Mouse (Mus musculus) testis, adult 10 weeks (tissue): ENCODE measurements around the gene Myh11. TPM values are rescaled to one million over a fixed set of nuclear protein-coding genes. Genes with fewer than 3 reads are reported as not detected.

Experiments
- polyA plus RNA-seq: library from polyadenylated mRNA; stranded (reverse); fragments of 350-450 nt; fragmentation: Illumina TruSeq; extraction: RNeasy Lipid Tissue Mini Kit (QIAGEN cat#74804); gene quantifications from one replicate; pipeline ENCODE4 v1.2.3, GENCODE M21; 2014; ENCODE audit warnings: low read depth, low replicate concordance

Myh11 gene
- polyA plus RNA-seq, result 3.7 TPM

DNA sequence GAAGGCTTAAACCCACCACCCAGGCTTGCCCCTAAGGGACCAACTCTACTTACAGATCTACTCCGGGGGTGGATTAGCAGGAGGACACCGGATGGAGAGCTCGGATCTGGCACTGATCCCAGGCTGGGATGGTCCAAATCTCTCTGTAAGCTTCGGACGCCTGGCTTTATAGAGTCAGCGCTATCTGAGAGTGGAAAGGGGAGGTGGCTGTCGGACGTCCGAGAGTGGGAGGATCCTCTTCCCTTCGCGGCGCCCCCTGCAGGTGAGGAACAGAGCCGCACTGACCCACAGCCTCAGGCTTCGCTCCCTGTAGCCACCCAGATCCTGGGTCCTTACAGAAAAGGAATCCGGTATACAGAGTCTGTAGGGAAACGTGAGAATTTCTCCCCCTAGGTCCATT is at the start of gene Myh11:
Gene Myh11 (minus strand): TSS at position 150 of the 400 bp plus-strand sequence.

DNA sequence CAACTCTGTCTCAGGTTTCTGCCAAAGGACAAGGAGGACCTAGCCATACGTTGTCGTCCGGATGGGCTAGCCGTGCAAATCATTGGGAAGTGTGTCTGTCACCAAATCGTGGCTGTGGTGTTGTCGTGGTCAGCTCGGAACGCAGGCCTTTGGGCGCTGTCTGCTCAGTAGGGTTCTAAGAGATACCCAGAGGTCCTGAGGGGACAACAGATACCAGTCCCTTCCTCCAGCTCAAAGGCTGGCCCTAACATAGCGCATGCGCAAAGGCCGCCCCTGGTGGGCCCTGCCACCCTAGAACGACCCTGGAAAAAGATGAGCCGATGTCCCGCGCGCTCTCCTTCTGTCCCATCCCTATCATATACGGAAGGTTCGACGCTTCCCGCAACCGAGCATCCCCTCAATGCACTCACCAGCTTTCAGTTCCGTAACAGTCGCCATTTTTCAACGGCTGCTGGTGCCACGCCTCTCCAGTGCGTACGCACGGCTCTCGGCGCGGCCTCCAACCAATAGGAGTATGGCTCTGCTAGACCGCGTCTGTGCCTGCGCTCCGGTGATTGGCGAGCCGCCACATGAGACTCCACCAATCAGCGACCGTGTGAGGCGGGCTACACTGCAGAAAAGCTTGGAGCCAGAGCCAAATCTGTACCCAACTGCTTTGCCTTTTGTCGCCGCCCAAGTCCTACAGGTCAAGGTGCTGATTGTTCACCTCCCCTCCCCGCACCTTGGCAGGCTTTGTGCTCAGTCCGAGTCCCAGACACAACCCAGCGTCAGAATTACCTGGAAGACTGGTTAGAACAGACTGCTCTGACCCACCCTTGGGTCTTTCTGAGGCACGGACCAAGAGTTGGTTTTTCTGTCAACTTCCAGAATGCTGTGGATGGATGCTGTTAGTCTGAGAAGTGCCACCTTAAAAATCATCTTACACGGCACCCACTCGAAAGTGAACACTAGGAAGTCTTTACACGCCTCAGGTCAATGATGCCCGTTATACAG is 26.0 kb upstream of the Myh11 start, which contains the start of gene Fopnl:
Gene Fopnl (minus strand): TSS at position 522 of the 993 bp plus-strand sequence.

DNA sequence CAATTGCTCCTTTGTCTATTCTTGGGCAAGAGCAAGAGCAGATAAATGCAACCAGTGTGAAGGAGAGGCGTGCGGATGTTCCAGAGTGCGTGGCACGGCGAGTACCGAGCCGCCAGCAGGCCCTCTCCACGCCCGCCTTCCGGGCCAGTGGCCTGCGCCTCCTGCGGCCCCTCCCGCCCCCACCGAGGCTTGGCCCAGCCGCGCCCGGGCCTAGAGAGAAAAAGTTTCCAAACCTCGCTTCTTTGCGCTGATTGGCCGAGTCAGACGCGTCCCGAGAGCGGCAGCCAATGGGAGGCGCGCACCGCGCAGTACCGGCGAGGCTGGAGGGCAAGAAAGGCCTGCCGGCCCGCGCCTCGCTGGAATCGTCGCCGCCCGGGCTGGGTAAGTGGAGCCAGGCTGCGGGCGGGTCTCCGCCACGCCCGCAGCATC is 128.2 kb downstream of the Myh11 start, which contains the start of the genes Nde1 and Marf1:
Gene Nde1 (plus strand): TSS at position 288 of the 429 bp plus-strand sequence.
Gene Marf1 (minus strand): TSS at position 364 of the 429 bp plus-strand sequence.

Other genes starting within 250 kb of the Myh11 start
- 10.7 TPM for gene Nde1, start 128.1 kb downstream of the Myh11 start, polyA plus RNA-seq
- 39.5 TPM for gene Marf1, start 128.0 kb downstream of the Myh11 start, polyA plus RNA-seq
- 43.0 TPM for gene Fopnl, start 26.0 kb upstream of the Myh11 start, polyA plus RNA-seq
- 8.3 TPM for gene Abcc1, start 70.2 kb upstream of the Myh11 start, polyA plus RNA-seq